19 mouse cellular contexts compared by ENCODE assay signal in the genomic region with DNA sequence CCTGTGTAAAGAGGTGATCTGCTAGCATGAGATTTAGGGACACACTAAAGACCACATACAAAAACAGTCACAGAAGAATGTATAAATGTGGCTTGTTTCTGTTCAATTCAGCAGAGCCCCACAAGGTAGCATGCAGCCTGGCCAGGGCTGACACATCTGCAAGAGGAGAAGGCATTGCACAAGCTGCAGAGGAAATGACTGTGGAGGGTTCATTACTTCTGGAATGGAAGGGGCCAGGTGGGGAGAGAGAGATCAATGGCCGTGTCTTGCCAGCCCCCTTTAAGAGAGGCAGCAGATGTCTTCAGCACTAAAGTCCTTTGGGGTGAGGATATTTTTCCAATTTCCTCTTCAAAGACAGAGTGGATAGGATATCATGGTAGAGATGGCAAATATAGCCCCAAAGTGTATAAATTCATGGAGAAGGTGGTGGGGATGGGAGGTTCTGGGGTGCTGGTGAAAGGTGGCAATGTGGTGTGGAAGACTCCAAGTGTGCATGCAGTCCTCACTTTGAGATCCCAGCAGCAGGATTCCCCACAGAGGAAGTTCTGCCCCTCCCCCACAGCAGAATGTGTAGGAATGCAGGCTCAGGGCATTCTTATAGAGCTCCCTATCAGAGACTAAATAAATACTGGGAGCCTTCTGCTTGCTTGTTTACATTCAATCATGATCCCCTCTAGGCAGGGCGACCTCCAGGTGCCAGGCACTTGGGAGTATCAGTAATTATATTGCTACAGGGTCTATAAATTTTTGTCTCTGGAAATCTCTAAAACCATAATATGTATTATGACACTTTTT. TPM values are rescaled to one million over a fixed set of nuclear protein-coding genes. Genes with fewer than 3 reads are reported as not detected.
A peak's percentile ranks its signal among the peaks of the same experiment; 100 is the strongest.
DNase-seq lines count a peak whose midpoint lies in the region; ATAC-seq and TF ChIP-seq lines count a peak whose summit lies in the region.
"Had no signal": no experiment of that assay in that cellular context is flagged by ENCODE, and none has a peak within 500 bp of the region (broad histone marks: within the 10 kb centered on the region; RNA-seq: fewer than 3 reads in every experiment).

No protein-coding gene starts in this region.

- ATAC-seq in kidney, postnatal 0 days (replicated peaks; ENCODE audit: low FRiP score, low read depth): no peak
- ATAC-seq: hindbrain, embryonic 16.5 days; midbrain, embryonic 15.5 days; Patski had no signal

- H3K4me3 ChIP-seq in kidney, postnatal 0 days (replicated peaks; ENCODE audit: low read depth, low read length): no peak overlapping the region
- no peak overlapping the region for H3K4me3 ChIP-seq in limb, embryonic 10.5 days
- H3K4me3 ChIP-seq: midbrain, embryonic 15.5 days; neural tube, embryonic 12.5 days had no signal

- H3K9ac ChIP-seq in kidney, postnatal 0 days (ENCODE audit: low read depth, low read length): no peak overlapping the region
- H3K9ac ChIP-seq: midbrain, embryonic 15.5 days; neural tube, embryonic 12.5 days had no signal

- no peak overlapping the region for H3K27ac ChIP-seq in kidney, postnatal 0 days
- H3K27ac ChIP-seq in limb, embryonic 10.5 days: no peak overlapping the region
- H3K27ac ChIP-seq: macrophage; midbrain, embryonic 15.5 days; neural tube, embryonic 12.5 days had no signal

- H3K4me1 ChIP-seq in kidney, postnatal 0 days (replicated peaks; ENCODE audit: insufficient read depth, low read length): peaks cover 5% of the 10 kb centered on the region; the same call in 1 of the 2 replicates
- peaks cover 23% of the 10 kb centered on the region for H3K4me1 ChIP-seq in limb, embryonic 10.5 days
- H3K4me1 ChIP-seq: midbrain, embryonic 15.5 days had no signal

- peak; percentile 39 for DNase-seq in kidney, postnatal 0 days (ENCODE audit: low spot score)
- DNase-seq in kidney, adult 11 months: no peak
- peak; percentile 12 for DNase-seq in R1 (ENCODE audit: low read depth, low spot score)
- peak; percentile 73 for DNase-seq in embryo, embryonic 10 days (ENCODE audit: low spot score)
- DNase-seq in limb, embryonic 10.5 days (ENCODE audit: low spot score): peak; percentile 34
- no peak for DNase-seq in right cerebral cortex, adult 18-20 months
- no peak for DNase-seq in layer of hippocampus, postnatal 10 days (ENCODE audit: low spot score in 2 of 2)
- DNase-seq: cerebellum, postnatal 14 days; gastrocnemius, postnatal 25 days; kidney, adult 2 months; lung, adult 2 months; thymus, postnatal 25 days had no signal

- H3K9me3 ChIP-seq in kidney, postnatal 0 days (replicated peaks; ENCODE audit: low read length): no peaks in the 10 kb centered on the region
- H3K9me3 ChIP-seq in limb, embryonic 10.5 days (replicated peaks): no peaks in the 10 kb centered on the region
- H3K9me3 ChIP-seq: midbrain, embryonic 15.5 days; neural tube, embryonic 12.5 days had no signal

- H3K4me2 ChIP-seq in kidney, postnatal 0 days (ENCODE audit: low read length): no peak overlapping the region
- H3K4me2 ChIP-seq: midbrain, embryonic 15.5 days; neural tube, embryonic 12.5 days had no signal

- no peaks in the 10 kb centered on the region for H3K27me3 ChIP-seq in kidney, postnatal 0 days (ENCODE audit: insufficient read depth, low read length)
- no peaks in the 10 kb centered on the region for H3K27me3 ChIP-seq in limb, embryonic 10.5 days (ENCODE audit: low read depth, poor library complexity, severe bottlenecking)
- H3K27me3 ChIP-seq: midbrain, embryonic 15.5 days; neural tube, embryonic 12.5 days; Patski had no signal

- H3K36me3 ChIP-seq in kidney, postnatal 0 days (ENCODE audit: insufficient read depth, low read length): no peaks in the 10 kb centered on the region
- no peaks in the 10 kb centered on the region for H3K36me3 ChIP-seq in limb, embryonic 10.5 days
- H3K36me3 ChIP-seq: midbrain, embryonic 15.5 days; neural tube, embryonic 12.5 days had no signal

- TF ChIP-seq CTCF in kidney, postnatal 0 days (IDR thresholded peaks at IDR 0.05; ENCODE audit: low read depth): no peak

- WGBS in kidney, postnatal 0 days: 20% methylated on average over 2 of the region's 2 CpGs
- WGBS in limb, embryonic 10.5 days: 26% methylated on average over 2 of the region's 2 CpGs

RNA-seq across cellular contexts. Expression of gene Tcerg1l, which starts 40.7 kb away (rescaled TPM):
- polyA plus RNA-seq in kidney, postnatal 0 days (2015; fragmentation: Nextera tagmentation; extraction: Ambion mirVana): 1.4 and 2.0 TPM in 2 replicates
- 0.29 and 1.4 TPM in 2 replicates for polyA plus RNA-seq in limb, embryonic 10.5 days (2016; fragmentation: Nextera tagmentation; extraction: Ambion mirVana)
- 10 to 100 TPM; 12.8 to 16.1 TPM for total RNA-seq in layer of hippocampus, postnatal 10 days (2021)
- total RNA-seq: gastrocnemius, postnatal 25 days; liver, adult 2 months had no signal
- polyA plus RNA-seq: heart, postnatal 0 days; liver, adult 2 months; macrophage had no signal

Comparison
In these comparisons a context has a peak if more than half of its experiments do, and no peak if none do; other contexts are left out.
1. DNase-seq: peak in kidney, postnatal 0 days (single experiment), R1 (single experiment), embryo, embryonic 10 days (single experiment) and limb, embryonic 10.5 days (single experiment); none in kidney, adult 11 months (single experiment), right cerebral cortex, adult 18-20 months (single experiment) and layer of hippocampus, postnatal 10 days (0 of 2).